Mouse (Mus musculus) kidney, adult 2 months (tissue): ENCODE results near the gene Samm50. TPM values are rescaled to one million over a fixed set of nuclear protein-coding genes. Genes with fewer than 3 reads are reported as not detected.
A peak's percentile ranks its signal among the peaks of the same experiment; 100 is the strongest.

Source experiments
- DNase-seq: peaks from one replicate; pipeline ENCODE4 v3.0.0; 2021
- H3K27ac ChIP-seq: fragments of 200-500 bp; 2 replicates; pipeline ENCODE4 v1.5.1; 2012; ENCODE audit warnings: low read depth, low read length, control low read depth, inconsistent platforms; ENCODE audit not compliant: insufficient read depth
- H3K27me3 ChIP-seq: fragments of 200-500 bp; replicated peaks from 2 replicates; pipeline ENCODE4 v1.6.1; 2012; ENCODE audit warnings: mild to moderate bottlenecking, moderate library complexity, low read length, inconsistent platforms; ENCODE audit not compliant: control insufficient read depth, insufficient read depth
- H3K36me3 ChIP-seq: fragments of 200-500 bp; 2 replicates; pipeline ENCODE4 v1.6.1; 2012; ENCODE audit warnings: mild to moderate bottlenecking, moderate library complexity, low read length, inconsistent platforms; ENCODE audit not compliant: control insufficient read depth, insufficient read depth
- H3K4me1 ChIP-seq: fragments of 200-500 bp; 2 replicates; pipeline ENCODE4 v1.6.1; 2011; ENCODE audit warnings: low read length; ENCODE audit not compliant: control insufficient read depth, insufficient read depth
- H3K4me3 ChIP-seq: fragments of 200-500 bp; 2 replicates; pipeline ENCODE4 v1.5.1; 2011; ENCODE audit warnings: mild to moderate bottlenecking, low read depth, low read length, control low read depth; ENCODE audit not compliant: insufficient read depth
- CTCF ChIP-seq: fragments of 200-500 bp; conservative IDR thresholded peaks from 2 replicates; pipeline ENCODE4 v1.5.1; 2011; ENCODE audit warnings: low read depth, mild to moderate bottlenecking, control low read depth, low read length, moderate library complexity, mixed read lengths; ENCODE audit not compliant: insufficient read depth, insufficient read length
- POLR2A ChIP-seq: fragments of 200-500 bp; IDR thresholded peaks from one replicate; pipeline ENCODE4 v1.6.1; 2011; ENCODE audit warnings: low read depth, low read length, control low read depth
- WGBS: fragments of 180-500 bp; shearing (Covaris S2); methylation state at CpG from one replicate; pipeline ENCODE4 v1.1.7; 2018; 5-methylcytosine and 5-hydroxymethylcytosine counted together
- polyA plus RNA-seq: library from polyadenylated mRNA; depleted of rRNA; stranded (reverse); fragments of >200 nt; gene quantifications from 2 replicates; pipeline ENCODE4 v1.2.3, GENCODE M21; 2012

The Samm50 gene
- polyA plus RNA-seq, 1 experiment: 22.9 TPM

DNA sequence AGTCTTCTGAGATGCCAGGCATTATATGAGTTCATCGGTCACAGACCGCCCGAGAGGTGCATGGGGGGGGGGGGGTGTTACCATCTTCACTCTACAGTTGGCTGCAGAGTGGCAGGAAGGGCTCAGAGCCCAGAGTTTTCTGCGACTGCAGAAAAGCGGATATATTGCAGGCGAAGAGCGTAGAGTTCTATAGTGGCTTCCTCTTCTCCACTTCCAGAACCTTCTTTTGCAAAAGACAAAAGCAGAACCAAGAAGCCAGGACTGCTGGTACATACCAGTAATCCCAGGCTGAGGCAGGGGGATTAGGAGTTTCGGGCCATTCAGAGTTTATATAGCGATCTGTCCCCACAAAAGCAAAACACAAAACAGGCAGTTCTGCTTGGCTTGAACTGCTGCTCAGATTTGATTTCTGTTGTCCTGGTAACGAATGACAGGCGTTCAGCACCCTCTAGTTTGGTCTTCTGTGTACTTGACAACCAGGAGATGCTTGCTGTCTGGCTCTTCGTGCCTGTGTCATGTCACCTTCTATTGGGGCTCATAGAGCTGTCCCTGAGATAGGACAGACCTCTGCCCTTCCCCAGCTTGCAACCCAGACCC, 64.3 kb downstream of the Samm50 start:
- Histone ChIP-seq H3K36me3 (no peaks in the 10 kb centered on the region), H3K4me3 (no peak overlapping the region), H3K27ac (no peak overlapping the region), H3K4me1 (no peaks in the 10 kb centered on the region), H3K27me3 (no peaks in the 10 kb centered on the region)
- DNase-seq: no peak
- 82% methylated on average over 12 of the region's 12 CpGs for WGBS
- TF ChIP-seq CTCF (no peak), POLR2A (no peak)

DNA sequence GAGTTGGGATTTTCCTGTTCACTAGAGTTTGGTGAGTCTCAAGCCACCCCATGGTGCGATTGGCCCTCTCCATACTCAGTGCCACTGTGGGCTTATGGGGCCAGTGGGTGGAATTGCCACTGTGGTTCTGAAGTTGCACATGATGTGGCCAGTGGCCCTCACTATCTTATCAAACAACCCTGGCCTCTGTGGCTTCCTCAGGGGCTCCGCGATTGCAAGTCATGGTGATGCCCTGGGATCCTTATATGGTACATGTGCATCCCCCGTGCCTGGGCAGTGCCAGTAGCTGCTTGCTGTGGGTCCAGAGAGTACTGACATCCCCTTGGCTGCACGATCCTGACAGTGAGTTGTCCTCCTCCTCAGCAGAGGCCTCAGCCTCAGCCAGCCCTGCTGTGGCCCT, 64.8 kb downstream of the Samm50 start:
- Histone ChIP-seq H3K27ac (no peak overlapping the region), H3K4me1 (no peaks in the 10 kb centered on the region), H3K27me3 (no peaks in the 10 kb centered on the region), H3K36me3 (no peaks in the 10 kb centered on the region), H3K4me3 (no peak overlapping the region)
- no peak for DNase-seq
- 90% methylated on average over 5 of the region's 5 CpGs for WGBS
- TF ChIP-seq CTCF (no peak), POLR2A (no peak)

GRCm38 (mm10) chr15:84258602-84259355, 66.7 kb downstream of the Samm50 start:
- no peaks in the 10 kb centered on the region for H3K4me1 ChIP-seq
- H3K36me3 ChIP-seq: no peaks in the 10 kb centered on the region
- DNase-seq: no peak
- no peaks in the 10 kb centered on the region for H3K27me3 ChIP-seq
- TF ChIP-seq CTCF: no peak
- no peak for TF ChIP-seq POLR2A
- H3K4me3 ChIP-seq: no peak overlapping the region
- no peak overlapping the region for H3K27ac ChIP-seq
- 81% methylated on average over 9 of the region's 9 CpGs for WGBS

- Histone ChIP-seq H3K27ac (no peak overlapping the region), H3K36me3 (no peaks in the 10 kb centered on the region), H3K4me1 (no peaks in the 10 kb centered on the region), H3K4me3 (no peak overlapping the region), H3K27me3 (no peaks in the 10 kb centered on the region)
- peak; percentile 72 for DNase-seq
- no peak for TF ChIP-seq POLR2A
- peak; percentile 82 for TF ChIP-seq CTCF
- WGBS: 34% methylated on average over 22 of the region's 22 CpGs
Observed at GRCm38 (mm10) chr15:84260123-84260822, 68.2 kb downstream of the Samm50 start.

DNA sequence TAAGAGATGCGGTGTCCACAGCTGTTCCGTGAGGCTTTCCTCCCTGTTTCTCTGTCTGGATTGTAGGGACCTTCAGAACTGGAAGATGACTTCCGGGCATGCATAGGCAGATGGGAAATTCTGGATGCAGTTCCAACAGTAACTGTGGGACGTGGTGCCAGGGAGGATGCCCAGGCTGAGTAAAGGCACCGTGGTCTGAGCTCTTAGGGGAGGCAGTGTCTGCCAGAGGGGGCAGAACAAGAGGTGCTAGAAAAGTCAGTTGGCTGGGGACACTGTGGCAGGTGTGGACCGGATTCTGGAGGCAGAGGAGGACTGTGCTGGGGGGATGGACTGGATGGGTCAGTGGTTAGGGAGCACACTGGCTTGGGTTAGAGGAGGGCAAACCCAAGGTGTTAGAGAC, 70.6 kb downstream of the Samm50 start:
- no peak for TF ChIP-seq CTCF
- no peak for TF ChIP-seq POLR2A
- Histone ChIP-seq H3K4me1 (0 out of 2 replicates have a peak, but pooled peaks cover 2% of the 10 kb centered on the region), H3K4me3 (no peak overlapping the region), H3K27ac (no peak overlapping the region), H3K27me3 (no peaks in the 10 kb centered on the region), H3K36me3 (no peaks in the 10 kb centered on the region)
- WGBS: 94% methylated on average over 6 of the region's 6 CpGs
- DNase-seq: no peak

GRCm38 (mm10) chr15:84263573-84263972, 71.5 kb downstream of the Samm50 start:
- Histone ChIP-seq H3K36me3 (no peaks in the 10 kb centered on the region), H3K4me1 (0 out of 2 replicates have a peak, but pooled peaks cover 3% of the 10 kb centered on the region), H3K27ac (no peak overlapping the region), H3K4me3 (no peak overlapping the region), H3K27me3 (no peaks in the 10 kb centered on the region)
- no peak for DNase-seq
- TF ChIP-seq POLR2A: no peak
- no peak for TF ChIP-seq CTCF
- 57% methylated on average over 2 of the region's 2 CpGs for WGBS

GRCm38 (mm10) chr15:84265141-84265540, 73.1 kb downstream of the Samm50 start:
- no peaks in the 10 kb centered on the region for H3K36me3 ChIP-seq
- no peak overlapping the region for H3K4me3 ChIP-seq
- H3K27ac ChIP-seq: no peak overlapping the region
- no peaks in the 10 kb centered on the region for H3K27me3 ChIP-seq
- WGBS: 80% methylated on average over 11 of the region's 11 CpGs
- H3K4me1 ChIP-seq: 0 out of 2 replicates have a peak, but pooled peaks cover 3% of the 10 kb centered on the region
- DNase-seq: no peak
- TF ChIP-seq POLR2A: no peak
- no peak for TF ChIP-seq CTCF
